ENCODE assay signal across 8 mouse cellular contexts in genomic region chr3:127625296-127625695, GRCm38 (mm10). TPM values are rescaled to one million over a fixed set of nuclear protein-coding genes. Genes with fewer than 3 reads are reported as not detected.
A peak's percentile ranks its signal among the peaks of the same experiment; 100 is the strongest.
DNase-seq lines count a peak whose midpoint lies in the region; ATAC-seq lines count a peak whose summit lies in the region.

No protein-coding gene starts in this region.

- intact Hi-C loops in heart, postnatal 25 days (cut with DNase I): loop anchor here (2.0 kb wide), 2 partner anchors 138 to 324 kb away; no protein-coding TSS in a partner anchor

- H3K9me3 ChIP-seq in forebrain, embryonic 16.5 days (ENCODE audit: control insufficient read depth, low read length): no peaks in the 10 kb centered on the region
- no peaks in the 10 kb centered on the region for H3K9me3 ChIP-seq in hindbrain, embryonic 16.5 days (ENCODE audit: control insufficient read depth, low read length)
- no peaks in the 10 kb centered on the region for H3K9me3 ChIP-seq in limb, embryonic 12.5 days
- no peaks in the 10 kb centered on the region for H3K9me3 ChIP-seq in midbrain, embryonic 11.5 days (ENCODE audit: control insufficient read depth, low read length)

- DNase-seq in heart, adult 11 months: peak; percentile 92
- DNase-seq in heart, postnatal 25 days (ENCODE audit: low spot score): no peak
- DNase-seq in c-Kit-positive CD71-positive TER-119-positive erythroid progenitor cells, embryonic 14.5 days (ENCODE audit: low spot score): peak; percentile 53
- DNase-seq in midbrain, embryonic 11.5 days (ENCODE audit: low spot score, missing footprints): no peak
- DNase-seq in spleen, postnatal 14 days (ENCODE audit: low spot score in 2 of 2): peak; percentile 57 to 71

- peak overlapping the region; percentile 89 for H3K27ac ChIP-seq in forebrain, embryonic 16.5 days (ENCODE audit: low read length)
- no peak overlapping the region for H3K27ac ChIP-seq in hindbrain, embryonic 16.5 days (ENCODE audit: low read depth, low read length)
- no peak overlapping the region for H3K27ac ChIP-seq in limb, embryonic 12.5 days
- H3K27ac ChIP-seq in midbrain, embryonic 11.5 days (ENCODE audit: low read depth, low read length): peak overlapping the region; percentile 59; the same call in 1 of the 2 replicates

- H3K27me3 ChIP-seq in forebrain, embryonic 16.5 days (replicated peaks; ENCODE audit: control insufficient read depth, insufficient read depth, low read length): peaks cover 16% of the 10 kb centered on the region
- H3K27me3 ChIP-seq in hindbrain, embryonic 16.5 days (replicated peaks; ENCODE audit: control insufficient read depth, insufficient read depth, low read length): peaks cover 28% of the 10 kb centered on the region
- peaks cover 71% of the 10 kb centered on the region for H3K27me3 ChIP-seq in limb, embryonic 12.5 days
- H3K27me3 ChIP-seq in midbrain, embryonic 11.5 days (ENCODE audit: control insufficient read depth, insufficient read depth, low read length): peaks cover 77% of the 10 kb centered on the region

- peaks cover 32% of the 10 kb centered on the region for H3K4me1 ChIP-seq in forebrain, embryonic 16.5 days (replicated peaks; ENCODE audit: control insufficient read depth, insufficient read depth, low read length)
- H3K4me1 ChIP-seq in hindbrain, embryonic 16.5 days (ENCODE audit: control insufficient read depth, insufficient read depth, low read depth, low read length): peaks cover 7% of the 10 kb centered on the region
- peaks cover 10% of the 10 kb centered on the region for H3K4me1 ChIP-seq in limb, embryonic 12.5 days (replicated peaks)
- peaks cover 24% of the 10 kb centered on the region for H3K4me1 ChIP-seq in midbrain, embryonic 11.5 days (ENCODE audit: control insufficient read depth, insufficient read depth, low read length)

- H3K4me3 ChIP-seq in forebrain, embryonic 16.5 days (replicated peaks; ENCODE audit: low read length): peak overlapping the region; percentile 45
- H3K4me3 ChIP-seq in hindbrain, embryonic 16.5 days (ENCODE audit: low read length): peak overlapping the region; percentile 39
- peak overlapping the region; percentile 36 for H3K4me3 ChIP-seq in limb, embryonic 12.5 days (replicated peaks)
- H3K4me3 ChIP-seq in midbrain, embryonic 11.5 days (ENCODE audit: low read depth, low read length): peak overlapping the region; percentile 16; the same call in 1 of the 2 replicates

- H3K9ac ChIP-seq in forebrain, embryonic 16.5 days (replicated peaks; ENCODE audit: low read depth, low read length): peak overlapping the region; percentile 51
- H3K9ac ChIP-seq in hindbrain, embryonic 16.5 days (ENCODE audit: low read depth, low read length): 0 out of 2 replicates have a peak overlapping the region, but pooled peaks have one; percentile 28
- H3K9ac ChIP-seq in limb, embryonic 12.5 days (replicated peaks): no peak overlapping the region
- peak overlapping the region; percentile 22; the same call in 1 of the 2 replicates for H3K9ac ChIP-seq in midbrain, embryonic 11.5 days (ENCODE audit: low read length)

- no peaks in the 10 kb centered on the region for H3K36me3 ChIP-seq in forebrain, embryonic 16.5 days (ENCODE audit: control insufficient read depth, insufficient read depth)
- no peaks in the 10 kb centered on the region for H3K36me3 ChIP-seq in hindbrain, embryonic 16.5 days (ENCODE audit: control insufficient read depth, insufficient read depth, low read length)
- H3K36me3 ChIP-seq in limb, embryonic 12.5 days: no peaks in the 10 kb centered on the region
- no peaks in the 10 kb centered on the region for H3K36me3 ChIP-seq in midbrain, embryonic 11.5 days (ENCODE audit: control insufficient read depth, insufficient read depth, low read length)

- WGBS in forebrain, embryonic 16.5 days: under 1% methylated on average over 36 of the region's 36 CpGs
- WGBS in hindbrain, embryonic 16.5 days: under 1% methylated on average over 36 of the region's 36 CpGs
- under 1% methylated on average over 36 of the region's 36 CpGs for WGBS in limb, embryonic 12.5 days
- 0% methylated on average over 34 of the region's 36 CpGs for WGBS in midbrain, embryonic 11.5 days

- ATAC-seq in forebrain, embryonic 16.5 days: peak; percentile 88
- peak; percentile 76 for ATAC-seq in hindbrain, embryonic 16.5 days
- ATAC-seq in limb, embryonic 12.5 days (ENCODE audit: insufficient number of reproducible peaks, insufficient read depth, low FRiP score, low TSS enrichment, low read depth): peak; percentile 59; the same call in 1 of the 2 replicates
- ATAC-seq in midbrain, embryonic 11.5 days (ENCODE audit: low FRiP score): peak; percentile 84

- peak overlapping the region; percentile 56 for H3K4me2 ChIP-seq in forebrain, embryonic 16.5 days (ENCODE audit: low read length)
- H3K4me2 ChIP-seq in hindbrain, embryonic 16.5 days (ENCODE audit: low read length): peak overlapping the region; percentile 59
- peak overlapping the region; percentile 60 for H3K4me2 ChIP-seq in limb, embryonic 12.5 days
- H3K4me2 ChIP-seq in midbrain, embryonic 11.5 days: peak overlapping the region; percentile 33

RNA-seq across cellular contexts. Expression of gene Neurog2, which starts 7.6 kb away (rescaled TPM):
- total RNA-seq in heart, postnatal 25 days (2021): not detected
- 53.3 and 71.3 TPM in 2 replicates for polyA plus RNA-seq in forebrain, embryonic 16.5 days (2015; fragmentation: Nextera tagmentation; extraction: Ambion mirVana)
- polyA plus RNA-seq in hindbrain, embryonic 16.5 days (2015; fragmentation: Nextera tagmentation; extraction: Ambion mirVana): 2.4 and 3.4 TPM in 2 replicates
- not detected in 2 replicates for polyA plus RNA-seq in limb, embryonic 12.5 days (2016; fragmentation: Nextera tagmentation; extraction: Ambion mirVana)
- 76.0 and 77.7 TPM in 2 replicates for polyA plus RNA-seq in midbrain, embryonic 11.5 days (2014; fragmentation: Nextera tagmentation; extraction: Ambion mirVana)

Comparison
In these comparisons a context has a peak if more than half of its experiments do, and no peak if none do; other contexts are left out.
1. DNase-seq: peak in heart, adult 11 months (single experiment), c-Kit-positive CD71-positive TER-119-positive erythroid progenitor cells, embryonic 14.5 days (single experiment) and spleen, postnatal 14 days (2 of 2); none in heart, postnatal 25 days (single experiment) and midbrain, embryonic 11.5 days (single experiment).
2. H3K27ac ChIP-seq: peak in forebrain, embryonic 16.5 days (single experiment) and midbrain, embryonic 11.5 days (single experiment); none in hindbrain, embryonic 16.5 days (single experiment) and limb, embryonic 12.5 days (single experiment).
3. RNA of gene Neurog2, which starts 7.6 kb away (polyA plus RNA-seq): 76.0 to 77.7 TPM in midbrain, embryonic 11.5 days and 53.3 to 71.3 TPM in forebrain, embryonic 16.5 days; 2.4 to 3.4 TPM in hindbrain, embryonic 16.5 days and not detected in limb, embryonic 12.5 days; every median in the first group is over 10 times any median in the second.
4. Peak in every context shown above with its lines, with median percentiles within 50 percentile points of each other: ATAC-seq, H3K4me2 ChIP-seq and H3K4me3 ChIP-seq.